Mouse (Mus musculus) neural tube, embryonic 14.5 days (tissue): ENCODE data around the gene Uba52. TPM values are rescaled to one million over a fixed set of nuclear protein-coding genes. Genes with fewer than 3 reads are reported as not detected.

Experiments
- ATAC-seq: fragments of 200-750 bp; cut with Nextera tagmentation; 2 replicates; pipeline ENCODE4 v1.8.0; 2017; ENCODE audit warnings: low read depth, mild to moderate bottlenecking, moderate TSS enrichment, moderate library complexity
- H3K27ac ChIP-seq: fragments of 300-500 bp; sonication (generic); 2 replicates; pipeline ENCODE4 v1.5.1; 2014; ENCODE audit warnings: low read depth, mild to moderate bottlenecking, control low read depth, low read length, moderate library complexity, mixed read lengths
- H3K27me3 ChIP-seq: fragments of 300-500 bp; sonication (generic); 2 replicates; pipeline ENCODE4 v1.6.1; 2014; ENCODE audit warnings: low read length; ENCODE audit not compliant: control insufficient read depth, insufficient read depth
- H3K36me3 ChIP-seq: fragments of 300-500 bp; sonication (generic); 2 replicates; pipeline ENCODE4 v1.6.1; 2014; ENCODE audit warnings: low read length, mixed read lengths; ENCODE audit not compliant: control insufficient read depth, insufficient read depth
- H3K4me1 ChIP-seq: fragments of 300-500 bp; sonication (generic); 2 replicates; pipeline ENCODE4 v1.6.1; 2014; ENCODE audit warnings: low read length; ENCODE audit not compliant: control insufficient read depth, insufficient read depth
- H3K4me2 ChIP-seq: fragments of 300-500 bp; sonication (generic); 2 replicates; pipeline ENCODE4 v1.6.1; 2014; ENCODE audit warnings: mild to moderate bottlenecking, low read depth, low read length, control low read depth
- H3K4me3 ChIP-seq: fragments of 300-500 bp; sonication (generic); 2 replicates; pipeline ENCODE4 v1.5.1; 2014; ENCODE audit warnings: low read depth, low read length, control low read depth, mixed read lengths
- H3K9ac ChIP-seq: fragments of 300-500 bp; sonication (generic); replicated peaks from 2 replicates; pipeline ENCODE4 v1.6.1; 2014; ENCODE audit warnings: low read depth, mild to moderate bottlenecking, control low read depth, low read length, mixed read lengths
- H3K9me3 ChIP-seq: fragments of 300-500 bp; sonication (generic); 2 replicates; pipeline ENCODE4 v1.6.1; 2016; ENCODE audit warnings: low read length; ENCODE audit not compliant: control insufficient read depth
- WGBS: fragments of 180-500 bp; shearing (Covaris S2); extraction: QIAGEN DNeasy Blood & Tissue Kit; methylation state at CpG from one replicate; pipeline ENCODE4 v1.1.7; 2014; 5-methylcytosine and 5-hydroxymethylcytosine counted together
- polyA plus RNA-seq: library from polyadenylated mRNA; unstranded; fragments of >200 nt; fragmentation: Nextera tagmentation; extraction: Ambion mirVana; gene quantifications from 2 replicates; pipeline ENCODE4 v1.2.1, GENCODE M21; 2014

Uba52 gene
- polyA plus RNA-seq, result 734 and 750 TPM in 2 replicates

DNA sequence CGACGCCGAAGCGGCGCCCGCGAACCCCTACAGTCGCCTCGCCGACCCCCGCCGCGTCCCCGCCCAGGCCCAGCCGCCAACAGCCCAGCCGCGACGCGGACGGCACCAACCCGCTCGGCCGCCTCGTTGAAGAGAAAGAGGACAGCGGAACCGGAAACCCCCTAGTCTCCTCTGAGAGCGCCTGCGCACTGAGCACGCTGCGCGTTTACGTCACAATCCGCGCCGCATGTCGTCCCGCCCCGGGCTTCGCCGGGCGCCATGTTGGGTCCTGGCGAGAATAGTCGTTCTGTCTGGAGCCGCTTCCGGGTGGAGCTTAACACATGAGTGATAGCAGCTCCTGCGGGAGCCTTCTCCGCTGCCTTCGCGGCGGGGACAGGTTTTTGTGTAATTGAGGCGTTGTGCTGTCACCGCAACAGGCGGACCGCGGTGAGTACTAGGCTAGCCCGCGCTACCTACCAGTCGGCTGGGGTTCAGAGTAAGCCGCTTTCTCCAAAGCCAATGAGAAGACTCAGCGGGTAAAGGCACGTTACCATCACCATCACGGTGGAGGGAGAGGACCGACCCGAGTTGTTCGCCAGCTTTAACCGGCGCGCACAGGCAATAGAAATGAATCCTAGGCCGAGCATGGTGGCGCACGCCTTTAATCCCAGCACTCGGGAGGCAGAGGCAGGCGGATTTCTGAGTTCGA, at the start of gene Uba52:
TSS of gene Uba52 (minus strand) at position 574 of the 688 bp plus-strand sequence.
- Histone ChIP-seq H3K4me3 (peak within 1 kb of the TSS; percentile 97), H3K4me2 (peak within 1 kb of the TSS; percentile 100), H3K9ac (peak within 1 kb of the TSS; percentile 90), H3K36me3 (peaks cover 11% of the 10 kb centered on the region; the same call in 1 of the 2 replicates), H3K27ac (peak within 1 kb of the TSS; percentile 97), H3K9me3 (no peaks in the 10 kb centered on the region), H3K4me1 (peaks cover 19% of the 10 kb centered on the region), H3K27me3 (no peaks in the 10 kb centered on the region)
- WGBS, result under 1% methylated on average over 67 of the region's 74 CpGs
- ATAC-seq, result peak; percentile 77

DNA sequence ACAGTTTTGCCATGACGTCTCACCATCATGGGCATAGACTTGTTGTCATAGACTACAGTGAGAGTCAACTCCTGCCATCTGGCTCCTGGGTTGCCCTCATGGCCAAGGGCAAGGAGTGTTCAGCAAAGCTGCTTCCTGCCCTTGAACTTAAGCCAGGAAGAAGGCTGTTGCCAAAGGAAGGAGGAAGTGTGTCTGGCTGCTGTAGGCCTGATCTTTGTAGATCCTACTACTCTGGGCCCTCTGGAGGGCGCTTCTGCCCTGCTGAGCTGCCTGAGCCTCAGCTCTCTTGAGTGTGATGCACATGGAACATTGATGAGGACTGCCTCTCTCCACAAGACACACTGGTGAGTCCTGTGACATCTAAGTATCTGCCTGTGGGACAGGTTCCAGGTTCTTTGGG, 49.5 kb upstream of the Uba52 start:
- no peak overlapping the region for H3K4me2 ChIP-seq
- 80% methylated on average over 2 of the region's 2 CpGs for WGBS

DNA sequence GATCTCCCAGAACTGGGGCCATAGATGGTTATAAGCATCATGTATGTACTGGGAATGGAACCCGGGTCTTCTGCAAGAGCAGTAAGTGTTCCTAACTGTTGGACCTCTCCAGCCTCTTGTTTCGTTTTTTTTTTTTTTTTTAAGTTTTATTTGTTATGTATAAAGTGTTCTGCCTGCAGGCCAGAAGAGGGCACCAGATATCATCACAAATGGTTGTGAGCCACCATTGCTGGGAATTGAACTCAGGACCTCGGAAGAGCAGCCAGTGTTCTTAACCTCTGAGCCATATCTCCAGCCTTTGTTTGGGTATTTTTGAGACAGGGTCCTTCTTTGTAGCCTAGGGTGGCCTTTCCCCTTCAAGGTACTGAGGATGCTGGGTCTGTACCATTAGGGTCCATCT, 48.4 kb upstream of the Uba52 start:
- no peaks in the 10 kb centered on the region for H3K27me3 ChIP-seq
- ATAC-seq, result no peak
- peaks cover 3% of the 10 kb centered on the region; the same call in 1 of the 2 replicates for H3K4me1 ChIP-seq
- H3K36me3 ChIP-seq, result no peaks in the 10 kb centered on the region
- no peak overlapping the region for H3K4me2 ChIP-seq
- H3K27ac ChIP-seq, result no peak overlapping the region
- H3K4me3 ChIP-seq, result no peak overlapping the region
- no peaks in the 10 kb centered on the region for H3K9me3 ChIP-seq
- no peak overlapping the region for H3K9ac ChIP-seq
- 92% methylated on average over 3 of the region's 3 CpGs for WGBS

More for the DNA sequence above, 49.5 kb upstream of the Uba52 start:
- Histone ChIP-seq H3K9me3 (no peaks in the 10 kb centered on the region), H3K27ac (no peak overlapping the region), H3K9ac (no peak overlapping the region), H3K4me3 (no peak overlapping the region), H3K36me3 (no peaks in the 10 kb centered on the region), H3K4me1 (no peaks in the 10 kb centered on the region), H3K27me3 (no peaks in the 10 kb centered on the region)
- no peak for ATAC-seq

DNA sequence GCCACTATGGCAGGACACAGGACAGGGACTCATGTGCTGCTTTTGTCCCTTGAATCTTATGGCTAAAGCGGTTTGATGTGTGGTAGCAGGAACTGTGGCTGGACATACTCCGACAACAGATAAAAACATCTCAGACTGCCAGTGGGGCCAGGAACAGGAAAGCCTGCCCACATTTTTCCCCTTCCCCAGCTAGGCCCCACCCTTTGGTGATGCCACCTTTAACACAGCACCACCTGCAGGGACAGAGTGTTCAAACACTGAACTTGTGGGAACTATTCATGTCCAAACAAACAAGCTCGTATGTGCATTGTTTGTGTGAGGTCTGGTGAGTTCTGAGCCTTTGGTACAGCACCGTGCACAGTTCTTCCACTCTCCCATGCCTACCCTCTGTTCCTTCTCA, 47.7 kb upstream of the Uba52 start:
- 73% methylated on average over 4 of the region's 4 CpGs for WGBS
- H3K4me2 ChIP-seq, result no peak overlapping the region
- no peak for ATAC-seq

DNA sequence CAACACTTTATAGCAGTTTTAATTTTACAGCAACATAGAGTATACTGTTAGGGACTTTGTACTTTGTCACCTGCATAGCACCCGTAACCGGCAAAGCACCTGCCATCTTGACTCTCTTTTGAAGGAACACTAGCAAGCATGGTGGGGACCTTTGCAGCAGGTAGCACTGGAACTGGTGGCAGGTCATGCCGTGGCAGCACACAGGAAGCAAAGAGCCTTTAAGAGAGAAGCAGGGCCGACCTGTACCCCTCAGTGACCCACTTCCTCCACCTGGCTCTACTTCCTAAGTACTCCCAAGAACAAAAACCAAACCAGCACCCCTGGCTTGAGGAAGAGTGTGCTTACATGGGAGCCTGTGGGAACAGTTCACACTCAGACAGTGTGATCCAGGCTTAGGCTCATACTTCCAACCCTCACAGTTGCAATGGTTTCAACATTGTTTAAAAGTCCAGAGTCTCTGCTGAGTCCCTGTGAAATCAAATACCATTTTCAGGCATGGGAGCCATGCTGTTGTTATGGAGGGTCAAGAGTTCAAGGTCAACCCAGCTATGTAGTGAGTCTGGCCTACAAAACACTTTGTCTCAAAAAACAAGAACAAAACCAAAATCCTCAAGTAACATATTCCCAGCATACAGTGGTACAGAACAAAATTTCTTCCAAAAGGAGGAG, 44.6 kb upstream of the Uba52 start:
- Histone ChIP-seq H3K36me3 (no peaks in the 10 kb centered on the region), H3K27me3 (no peaks in the 10 kb centered on the region), H3K9ac (no peak overlapping the region), H3K4me2 (no peak overlapping the region), H3K4me1 (peaks cover 9% of the 10 kb centered on the region; the same call in 1 of the 2 replicates), H3K9me3 (no peaks in the 10 kb centered on the region), H3K27ac (no peak overlapping the region), H3K4me3 (no peak overlapping the region)
- WGBS, result 91% methylated on average over 4 of the region's 4 CpGs
- ATAC-seq, result no peak

More for the DNA sequence above, 47.7 kb upstream of the Uba52 start:
- Histone ChIP-seq H3K36me3 (no peaks in the 10 kb centered on the region), H3K27me3 (no peaks in the 10 kb centered on the region), H3K9ac (no peak overlapping the region), H3K4me1 (peaks cover 9% of the 10 kb centered on the region; the same call in 1 of the 2 replicates), H3K27ac (no peak overlapping the region), H3K9me3 (no peaks in the 10 kb centered on the region), H3K4me3 (no peak overlapping the region)

DNA sequence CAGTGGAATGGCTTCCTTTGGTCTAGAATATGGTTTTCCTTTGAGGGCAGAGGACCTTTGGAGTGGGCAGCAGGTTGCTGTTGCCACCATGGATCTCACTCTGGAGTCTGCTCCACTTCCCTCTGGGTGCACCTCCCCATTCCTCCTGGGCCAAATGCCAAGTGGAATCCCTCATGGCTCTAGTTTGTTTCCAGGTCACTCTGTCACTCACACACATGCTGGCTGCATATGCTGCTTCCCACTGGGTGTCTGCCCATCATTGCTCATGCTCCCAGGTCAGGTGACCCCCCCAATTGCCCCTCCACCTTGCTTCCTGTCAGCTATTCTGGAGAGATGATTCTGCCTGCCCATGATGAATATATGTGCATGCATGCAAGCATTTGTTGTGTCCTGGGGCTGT, 43.1 kb upstream of the Uba52 start:
- no peak overlapping the region for H3K4me2 ChIP-seq
- no peak overlapping the region for H3K4me3 ChIP-seq
- H3K9ac ChIP-seq, result no peak overlapping the region
- no peak for ATAC-seq
- no peaks in the 10 kb centered on the region for H3K9me3 ChIP-seq
- peaks cover 9% of the 10 kb centered on the region; the same call in 1 of the 2 replicates for H3K4me1 ChIP-seq
- H3K27ac ChIP-seq, result peak overlapping the region; percentile 18; the same call in 1 of the 2 replicates
- no peaks in the 10 kb centered on the region for H3K27me3 ChIP-seq
- H3K36me3 ChIP-seq, result no peaks in the 10 kb centered on the region

DNA sequence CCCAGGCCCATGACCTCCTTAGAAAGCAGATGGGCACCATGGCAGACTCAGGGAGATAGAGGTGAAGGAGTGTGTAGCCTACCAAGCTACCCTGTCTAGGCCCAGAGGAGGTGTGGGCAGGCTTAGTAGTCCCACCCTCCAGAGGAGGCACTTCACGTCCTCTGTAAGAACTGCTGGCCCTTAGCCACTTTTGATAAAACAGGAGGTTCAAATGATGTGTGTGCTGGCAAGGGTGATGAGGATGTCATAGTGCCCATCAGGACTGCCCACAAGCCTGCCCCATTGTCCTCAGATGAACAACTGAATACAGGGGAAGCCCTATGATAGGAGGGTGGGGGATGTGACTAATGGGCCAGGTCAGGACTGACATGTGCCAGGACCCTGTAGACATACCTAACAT, 42.2 kb upstream of the Uba52 start:
- H3K9me3 ChIP-seq, result no peaks in the 10 kb centered on the region
- WGBS, result 59% methylated on average over 1 of the region's 1 CpGs
- peaks cover 9% of the 10 kb centered on the region; the same call in 1 of the 2 replicates for H3K4me1 ChIP-seq
- no peaks in the 10 kb centered on the region for H3K36me3 ChIP-seq
- no peak overlapping the region for H3K27ac ChIP-seq
- ATAC-seq, result no peak; the same call in 1 of the 2 replicates
- no peak overlapping the region for H3K9ac ChIP-seq
- H3K27me3 ChIP-seq, result no peaks in the 10 kb centered on the region
- H3K4me3 ChIP-seq, result no peak overlapping the region
- H3K4me2 ChIP-seq, result no peak overlapping the region

DNA sequence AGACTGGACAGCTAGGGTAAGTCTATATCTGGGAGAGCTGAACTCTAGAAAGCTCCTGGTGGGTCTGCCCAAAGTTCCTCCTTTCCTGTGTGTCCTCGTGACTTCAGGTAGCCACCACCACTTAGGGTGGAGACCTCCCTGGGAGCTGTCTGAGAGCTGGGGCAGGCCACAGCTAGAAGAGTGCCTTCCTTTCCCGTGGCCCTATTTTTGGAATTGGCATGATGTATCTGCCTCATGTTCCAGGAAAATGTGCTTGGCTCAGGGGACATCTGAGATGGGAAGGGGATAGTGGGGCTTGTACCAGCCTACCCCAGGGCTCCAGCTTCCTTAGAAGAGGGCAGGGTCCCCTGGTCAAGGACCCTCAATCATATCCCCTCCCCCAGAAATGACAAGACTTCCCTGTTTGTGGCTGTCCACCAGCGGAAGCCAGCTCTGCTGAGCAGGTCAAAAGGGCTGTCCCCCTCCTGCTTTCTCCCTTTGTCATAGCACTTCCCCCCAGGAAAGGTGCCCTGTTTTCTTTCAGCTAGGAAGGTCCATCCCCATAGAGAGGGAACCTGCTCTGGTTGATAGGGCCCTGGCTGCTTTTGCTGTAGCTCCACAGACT, 41.1 kb upstream of the Uba52 start:
- no peaks in the 10 kb centered on the region for H3K9me3 ChIP-seq
- no peak overlapping the region for H3K27ac ChIP-seq
- 82% methylated on average over 3 of the region's 3 CpGs for WGBS
- no peak overlapping the region for H3K9ac ChIP-seq
- no peak for ATAC-seq
- H3K4me2 ChIP-seq, result no peak overlapping the region
- H3K27me3 ChIP-seq, result no peaks in the 10 kb centered on the region
- H3K36me3 ChIP-seq, result no peaks in the 10 kb centered on the region
- no peak overlapping the region for H3K4me3 ChIP-seq
- H3K4me1 ChIP-seq, result peaks cover 9% of the 10 kb centered on the region; the same call in 1 of the 2 replicates
